Mouse (Mus musculus): ENCODE measurements around the gene Filip1.

- no peak for TF ChIP-seq CTCF (IDR thresholded peaks at IDR 0.05 in 2 of 3, conservative IDR thresholded peaks at IDR 0.05 in 1 of 3; ENCODE audit: control insufficient read depth in 1 of 3, insufficient read depth in 1 of 3, low read depth in 2 of 3, low read length in 3 of 3, poor library complexity in 1 of 3, severe bottlenecking in 1 of 3)
- no peak for TF ChIP-seq EP300 (IDR thresholded peaks at IDR 0.05; ENCODE audit: low read depth in 1 of 2, low read length in 2 of 2)
- no peak for TF ChIP-seq POLR2A (IDR thresholded peaks at IDR 0.05; ENCODE audit: control insufficient read depth in 1 of 2, insufficient read depth in 1 of 2, low read depth in 1 of 2, low read length in 2 of 2, poor library complexity in 1 of 2)
- no peak for TF ChIP-seq MAX (IDR thresholded peaks at IDR 0.05; ENCODE audit: low read length)
- TF ChIP-seq POLR2AphosphoS5 (IDR thresholded peaks at IDR 0.05; ENCODE audit: borderline replicate concordance, low read depth, low read length): no peak
- no peak for TF ChIP-seq NRF1 (IDR thresholded peaks at IDR 0.05; ENCODE audit: insufficient read depth, low read depth, low read length, poor library complexity, severe bottlenecking)
- TF ChIP-seq HCFC1 (IDR thresholded peaks at IDR 0.05; ENCODE audit: low read depth, low read length): no peak
- TF ChIP-seq GATA1 (IDR thresholded peaks at IDR 0.05; ENCODE audit: low read depth, low read length): no peak
- TF ChIP-seq TCF12 (IDR thresholded peaks at IDR 0.05; ENCODE audit: low read depth, low read length): no peak
- no peak for TF ChIP-seq RAD21 (IDR thresholded peaks at IDR 0.05; ENCODE audit: low read depth, low read length)
- TF ChIP-seq E2F4 (IDR thresholded peaks at IDR 0.05; ENCODE audit: borderline replicate concordance, low read depth, low read length): no peak
These were observed 23.6 kb downstream of the Filip1 start for GRCm38 (mm10) chr9:79989061-79989460.

All from MEL (cell line).